Mouse (Mus musculus) lung, adult 2 months (tissue): Measurements from ENCODE around the gene Efs.

Experiments used
- CTCF ChIP-seq: fragments of 200-500 bp; IDR thresholded peaks from 2 replicates; pipeline ENCODE4 v1.5.1; 2011; ENCODE audit warnings: mild to moderate bottlenecking, low read length, control low read depth; ENCODE audit not compliant: insufficient read depth
- POLR2A ChIP-seq: fragments of 200-500 bp; IDR thresholded peaks from 2 replicates; pipeline ENCODE4 v1.6.1; 2011; ENCODE audit warnings: low read depth, mild to moderate bottlenecking, control low read depth, low read length, borderline replicate concordance; ENCODE audit errors: extremely low read depth

DNA sequence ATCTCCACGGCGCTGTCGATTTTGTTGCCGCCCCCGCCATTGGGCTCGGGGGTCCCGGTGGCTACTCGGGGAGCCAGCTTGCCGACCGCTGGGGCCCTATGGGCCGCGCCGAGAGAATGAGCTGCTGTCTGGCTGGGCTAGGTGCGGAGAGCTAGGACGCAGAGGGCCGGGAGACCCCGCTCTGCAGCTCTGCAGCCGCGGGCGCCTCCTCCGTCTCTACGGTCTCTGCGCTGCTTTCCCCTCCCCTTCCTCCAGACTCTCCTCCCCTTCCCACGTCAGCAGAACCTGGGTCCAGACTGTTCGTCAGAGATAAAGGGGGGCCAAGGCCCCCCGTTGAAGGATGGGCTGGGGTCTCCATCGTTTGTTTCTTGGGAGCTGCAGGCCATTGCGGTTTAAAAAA lies 13.0 kb downstream of the Efs start, which contains the start of gene Slc22a17:
- no peak for TF ChIP-seq CTCF
- peak; percentile 75; the same call in 1 of the 2 replicates for TF ChIP-seq POLR2A
